Mouse (Mus musculus): ENCODE results near the gene Gm20388.

The Gm20388 gene

DNA sequence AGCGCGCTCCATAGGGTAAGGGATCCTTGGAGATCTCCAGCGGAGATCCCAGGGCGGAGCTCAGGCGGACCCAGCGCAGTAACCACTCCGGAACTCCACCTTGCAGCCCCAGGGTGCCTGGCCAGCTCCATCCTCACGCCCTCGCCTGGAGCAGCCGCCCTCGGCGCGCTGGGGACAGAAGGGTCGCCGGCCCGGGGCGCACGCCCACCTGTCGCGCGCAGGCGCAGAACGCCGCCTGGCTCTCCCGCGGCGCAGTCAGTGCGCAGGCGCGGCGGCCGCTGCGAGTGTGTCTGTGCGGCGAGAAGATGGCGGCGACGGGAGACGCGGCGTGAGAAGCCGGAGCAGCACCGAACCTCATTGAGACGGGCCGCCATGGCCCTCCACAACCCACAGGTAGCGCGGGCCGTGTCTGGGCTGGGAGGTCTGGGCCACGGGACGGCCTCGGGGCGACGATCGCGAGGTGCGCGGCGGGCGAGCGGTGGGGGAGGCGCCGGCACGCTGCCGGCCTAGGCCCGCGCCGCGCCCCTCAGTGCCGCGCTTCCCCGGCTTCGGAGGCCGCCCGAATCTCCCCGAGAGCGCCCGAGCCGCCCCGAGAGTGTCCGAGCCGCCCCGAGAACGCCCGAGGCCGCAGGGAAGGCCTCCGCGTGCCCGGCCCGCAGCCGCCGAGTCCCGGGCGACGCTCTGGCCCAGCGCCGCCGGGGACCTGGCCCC lies at the start of gene Gm20388:
TSS of gene Gm20388 (plus strand) at position 295 of the 711 bp plus-strand sequence.
- peak; percentile 87 to 97 for DNase-seq (ENCODE audit: low spot score in 2 of 2)

DNA sequence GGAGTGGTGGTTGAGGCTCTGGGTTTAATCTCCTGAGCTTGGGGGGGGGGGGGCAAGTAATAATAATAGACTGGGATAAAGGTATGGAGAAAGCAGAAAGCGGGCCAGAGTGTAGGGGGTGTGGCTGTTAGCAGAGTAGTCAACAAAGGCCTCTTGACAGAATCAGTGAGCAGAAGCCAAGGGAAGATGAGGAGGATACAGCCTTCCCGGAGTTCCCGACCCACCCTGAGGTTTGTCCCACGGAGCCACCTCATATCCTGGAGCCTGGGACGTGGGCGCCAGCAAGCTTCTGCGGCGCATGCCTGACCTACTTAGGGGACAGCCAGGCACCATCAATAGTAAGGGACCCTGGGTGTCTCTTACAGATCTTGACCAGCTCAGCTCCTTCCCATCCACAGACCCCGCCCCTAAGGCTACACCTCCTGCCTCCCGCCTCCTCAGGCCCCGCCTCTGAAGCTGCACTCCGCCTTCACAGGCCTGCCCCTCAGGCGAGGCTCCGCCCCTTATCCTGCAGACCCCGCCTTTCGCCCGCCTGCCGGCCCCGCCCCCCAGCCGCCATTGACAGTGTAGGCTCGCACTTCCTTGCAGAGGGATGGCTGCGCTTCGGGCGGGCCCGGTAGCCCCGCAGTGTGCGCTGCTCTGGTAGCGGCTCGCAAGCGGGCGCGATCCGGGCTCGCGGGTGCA lies 48.8 kb upstream of the Gm20388 start, which contains the start of gene Klhl36:
TSS of gene Klhl36 (plus strand) at position 561 of the 684 bp plus-strand sequence.
- peak; percentile 98 to 99 for DNase-seq (ENCODE audit: low spot score in 2 of 2)

DNA sequence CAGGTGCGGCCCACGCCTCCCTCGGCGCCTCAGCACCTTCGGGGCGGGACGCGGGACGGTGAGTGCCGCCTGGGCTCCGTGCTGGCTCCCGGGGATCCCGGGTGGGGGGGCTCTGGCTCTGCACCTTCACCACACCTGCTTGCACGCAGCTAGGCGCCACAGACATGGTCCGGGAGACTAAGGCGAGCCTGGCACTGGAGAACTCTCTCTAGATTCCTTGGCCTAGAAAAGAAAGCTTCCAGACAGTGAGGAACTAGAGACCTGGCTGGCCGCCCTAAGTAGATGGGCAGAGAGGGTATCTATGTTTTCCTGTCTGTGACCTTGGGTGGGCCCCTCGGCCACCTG lies 48.3 kb upstream of the Gm20388 start:
- no peak for DNase-seq (ENCODE audit: low spot score in 2 of 2)

DNA sequence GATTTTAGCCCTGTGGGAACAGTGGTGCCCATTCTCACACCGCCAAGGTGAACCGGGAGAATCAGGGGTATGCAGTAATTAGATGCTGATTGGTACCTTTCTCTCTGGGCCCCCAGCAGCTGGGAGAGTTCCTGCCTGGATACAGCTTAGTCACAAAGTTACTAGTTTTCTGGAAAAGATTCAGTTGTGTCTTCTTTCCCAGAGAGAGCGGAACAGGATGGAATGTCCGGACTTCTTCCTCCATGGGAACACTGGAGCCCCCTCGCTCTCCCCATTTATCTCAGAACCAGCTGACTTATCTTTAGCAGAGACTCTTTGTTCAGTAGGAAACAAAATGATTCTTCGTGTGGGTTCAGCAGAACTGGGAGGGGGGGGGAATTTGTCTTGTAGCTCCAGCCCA lies 47.9 kb upstream of the Gm20388 start:
- DNase-seq (ENCODE audit: low spot score in 2 of 2): no peak

GRCm38 (mm10) chr8:119869616-119870015 lies 41.0 kb upstream of the Gm20388 start:
- no peak for DNase-seq (ENCODE audit: low spot score in 2 of 2)

DNA sequence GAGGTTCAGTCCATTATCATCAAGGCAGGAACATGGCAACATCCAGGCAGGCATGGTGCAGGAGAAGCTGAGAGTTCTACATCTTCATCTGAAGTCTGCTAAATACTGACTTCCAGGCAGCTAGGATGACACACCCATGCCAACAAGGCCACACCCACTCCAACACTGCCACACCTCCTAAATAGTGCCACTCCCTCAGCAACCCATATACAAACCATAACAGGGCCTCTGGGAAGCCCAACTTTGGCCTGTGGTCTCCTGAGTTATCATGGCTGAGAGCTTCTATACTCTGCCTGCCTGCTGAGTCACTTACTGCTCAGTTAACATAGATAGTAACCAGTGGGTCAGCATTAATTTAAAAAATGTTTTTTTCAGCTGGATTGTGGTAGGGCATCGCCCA lies 37.5 kb upstream of the Gm20388 start:
- DNase-seq (ENCODE audit: low spot score in 2 of 2): no peak

DNA sequence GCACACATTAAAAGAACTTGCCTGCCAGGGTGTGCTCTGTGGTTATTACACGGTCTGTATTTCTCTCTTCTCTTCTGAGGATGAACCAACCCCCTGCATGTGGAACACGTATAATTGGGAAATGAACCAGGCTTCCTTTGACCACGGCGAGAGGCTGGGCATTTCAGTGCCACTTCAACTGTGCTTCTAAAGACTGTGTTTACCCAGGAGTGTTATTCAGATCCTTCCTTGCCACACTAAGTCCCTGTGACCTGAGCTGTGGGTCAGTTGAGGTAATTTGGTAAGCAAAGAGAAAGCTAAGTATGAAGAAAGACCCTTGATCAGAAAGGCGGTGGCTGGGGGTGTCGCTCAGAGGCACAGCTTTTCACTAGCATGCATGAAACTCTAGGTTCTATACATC lies 29.3 kb upstream of the Gm20388 start:
- DNase-seq (ENCODE audit: low spot score in 2 of 2): no peak

DNA sequence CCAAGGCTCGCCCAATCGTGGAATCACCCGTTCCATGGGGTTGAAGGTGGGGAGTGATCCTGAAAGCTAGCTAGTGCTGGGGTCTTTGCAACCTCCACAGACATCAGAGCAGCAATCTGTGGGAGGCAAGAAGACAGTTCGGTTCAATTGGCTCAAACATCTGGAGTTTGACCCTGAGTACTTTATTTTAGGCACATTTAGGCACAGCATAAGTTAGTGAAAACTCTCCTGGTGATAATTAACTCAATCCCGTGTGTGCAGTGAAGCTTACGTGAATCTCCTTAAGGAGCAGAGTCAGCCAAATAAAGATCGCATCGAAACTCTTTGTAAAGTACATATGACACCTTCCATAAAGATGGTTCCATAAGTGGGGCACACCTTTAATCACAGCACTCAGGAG lies 28.7 kb upstream of the Gm20388 start:
- no peak for DNase-seq (ENCODE audit: low spot score in 2 of 2)

DNA sequence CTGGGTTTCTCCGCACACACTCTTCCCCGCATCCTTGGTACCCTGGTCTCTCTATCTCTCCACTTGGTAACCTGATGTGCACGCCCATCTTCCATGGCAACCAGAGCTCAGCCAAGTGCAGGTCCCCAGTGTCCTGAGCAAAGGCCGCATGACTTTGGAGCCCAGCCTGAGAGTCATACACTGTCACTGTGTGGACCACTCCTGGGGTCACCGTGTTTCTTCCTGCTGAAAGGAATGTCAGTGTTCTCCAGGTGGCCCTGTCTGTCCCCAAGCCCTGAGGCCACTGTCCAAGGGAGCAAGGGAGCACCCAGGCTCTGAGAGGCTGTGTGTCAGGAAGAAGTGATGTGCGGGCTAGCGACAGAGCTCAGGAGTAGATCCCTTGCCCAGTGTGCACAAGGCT lies 27.4 kb upstream of the Gm20388 start:
- DNase-seq (ENCODE audit: low spot score in 2 of 2): no peak

- DNase-seq (ENCODE audit: low spot score in 2 of 2): peak; percentile 30 to 68
Observed at GRCm38 (mm10) chr8:119885612-119886011, 25.0 kb upstream of the Gm20388 start.

DNA sequence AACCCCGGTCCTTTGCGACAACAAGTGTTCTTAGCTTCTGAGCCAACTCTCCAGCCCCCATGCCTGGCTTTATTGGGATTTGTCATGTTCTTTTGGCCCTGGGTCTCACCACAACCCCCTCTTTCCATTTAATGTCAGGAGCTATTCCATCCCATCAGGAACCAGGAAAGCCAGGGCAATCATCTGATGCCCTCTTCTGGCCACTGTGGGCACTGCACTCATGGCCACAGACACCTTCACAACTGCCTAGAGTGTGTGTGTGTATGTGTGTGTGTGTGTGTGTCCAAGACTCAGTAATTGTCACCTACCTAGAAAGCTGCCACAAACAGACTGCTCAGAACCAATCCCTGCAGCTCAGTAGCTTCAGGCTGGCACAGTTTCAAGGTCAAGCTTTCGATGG lies 23.5 kb upstream of the Gm20388 start:
- DNase-seq (ENCODE audit: low spot score in 2 of 2): peak in 1 of 2 experiments; percentile 21

DNA sequence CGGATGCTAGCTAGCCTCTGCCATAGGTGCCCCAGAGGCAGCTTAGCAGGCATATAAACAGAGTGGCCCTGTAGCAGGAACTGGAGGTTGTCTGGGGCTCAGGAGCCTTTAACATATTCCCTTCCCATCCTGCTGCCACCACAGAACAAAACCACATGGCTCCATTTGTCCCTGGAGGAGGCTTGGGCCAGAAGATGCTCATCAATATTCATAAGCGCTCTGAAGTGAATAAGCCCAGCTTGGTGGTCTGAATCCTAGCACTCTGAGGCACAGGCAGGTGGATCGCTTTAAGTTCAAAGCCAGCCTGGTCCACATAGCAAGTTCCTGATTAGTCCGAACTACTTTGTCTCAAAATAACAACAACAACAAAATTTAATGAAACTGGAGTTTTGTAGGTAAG lies 22.6 kb upstream of the Gm20388 start:
- no peak for DNase-seq (ENCODE audit: low spot score in 2 of 2)

DNA sequence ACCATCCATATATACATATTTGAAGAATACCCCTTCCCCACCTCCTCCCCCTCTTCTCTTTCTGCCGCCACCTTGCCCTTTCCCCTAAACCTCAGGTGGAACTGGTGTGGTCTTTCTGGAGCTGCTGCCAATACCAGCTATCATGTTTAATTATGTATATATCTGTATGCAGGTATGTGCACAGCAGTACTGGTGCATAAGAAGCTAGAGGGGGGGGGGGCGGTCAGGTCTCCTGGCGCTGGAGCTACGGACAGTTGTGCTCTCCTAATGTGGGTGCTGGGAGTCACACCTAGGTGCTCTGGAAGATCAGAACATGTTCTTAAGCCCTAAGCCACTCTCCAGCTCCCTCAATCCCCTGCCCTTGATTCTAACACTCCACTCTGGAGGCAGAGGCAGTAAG lies 13.6 kb upstream of the Gm20388 start:
- no peak for DNase-seq (ENCODE audit: low spot score in 2 of 2)

DNA sequence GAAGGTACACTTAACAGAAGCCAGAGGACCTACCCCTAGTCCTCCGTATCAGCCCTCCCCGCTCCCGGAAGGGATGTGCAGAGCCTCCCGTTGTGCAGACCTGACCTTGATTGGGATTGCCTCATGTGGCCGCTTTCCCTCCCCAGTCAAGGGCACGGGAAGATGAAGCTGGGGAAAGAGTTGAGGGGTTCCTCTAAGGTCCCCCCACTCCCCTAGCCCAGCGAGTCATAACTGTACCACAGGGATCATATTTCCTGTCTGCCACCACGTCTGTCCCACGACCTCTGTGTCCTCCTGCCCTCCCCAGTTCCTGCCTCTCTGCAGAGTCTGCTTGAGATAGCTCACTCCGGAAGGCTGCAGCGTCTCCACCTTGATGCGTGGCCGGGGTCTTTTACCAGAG lies 12.7 kb upstream of the Gm20388 start:
- no peak for DNase-seq (ENCODE audit: low spot score in 2 of 2)

- no peak for DNase-seq (ENCODE audit: low spot score in 2 of 2)
Observed at GRCm38 (mm10) chr8:119901349-119901748, 9.3 kb upstream of the Gm20388 start.

DNA sequence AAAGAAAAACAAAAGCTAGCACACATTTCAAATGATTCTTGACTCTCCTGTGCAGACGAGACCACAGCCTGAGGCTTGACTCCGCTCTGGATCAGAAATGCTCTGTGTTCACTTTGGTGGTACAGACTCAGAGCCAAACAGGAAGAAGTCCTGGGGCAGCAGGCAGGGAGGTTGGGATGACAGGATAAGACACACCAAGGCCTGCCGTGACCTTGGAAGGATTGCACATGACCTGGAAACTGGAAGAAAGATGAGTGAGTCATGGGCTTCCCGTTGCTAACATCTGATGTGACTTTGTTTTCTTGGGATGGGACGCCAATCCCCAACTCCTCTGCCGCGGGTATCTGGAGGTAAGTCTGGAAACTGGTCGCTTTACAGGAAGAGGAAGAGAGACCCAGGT lies 8.7 kb upstream of the Gm20388 start:
- no peak for DNase-seq (ENCODE audit: low spot score in 2 of 2)

DNA sequence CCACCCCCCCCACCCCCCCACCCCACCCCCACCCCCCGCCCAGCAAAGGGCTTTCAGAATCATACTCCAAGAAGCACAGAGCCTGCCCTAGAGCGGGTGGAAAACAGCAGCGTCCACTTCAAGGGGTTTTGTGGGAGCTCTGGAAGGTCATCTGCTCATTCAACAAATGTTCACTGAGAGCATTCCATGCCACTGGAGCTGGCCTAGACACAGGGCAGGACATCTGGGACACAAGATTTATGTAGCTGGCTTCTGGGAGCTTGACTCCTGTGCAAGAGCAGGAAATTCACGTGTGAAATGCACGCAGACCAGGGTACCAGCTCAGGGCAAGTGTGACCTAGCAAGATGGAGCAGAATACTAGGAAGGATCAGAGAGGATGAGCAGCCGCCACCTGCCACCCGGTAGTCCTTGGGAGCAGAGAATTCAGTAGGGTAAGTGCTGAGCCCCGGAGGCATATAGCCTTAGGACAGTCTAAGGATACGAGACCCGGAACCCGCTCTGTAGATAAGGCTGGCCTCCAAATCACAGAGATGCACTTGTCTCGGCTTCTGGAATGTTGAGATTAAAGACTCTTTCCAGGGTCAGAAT lies 6.2 kb upstream of the Gm20388 start:
- no peak for DNase-seq (ENCODE audit: low spot score in 2 of 2)

- no peak for DNase-seq (ENCODE audit: low spot score in 2 of 2)
Observed at GRCm38 (mm10) chr8:119909944-119910546, 596 bp upstream of the Gm20388 start, which contains the start of gene Usp10. TSS of gene Usp10 (plus strand) at chr8:119910360.

GRCm38 (mm10) chr8:119911258-119911962 lies 769 bp downstream of the Gm20388 start:
- DNase-seq (ENCODE audit: low spot score in 2 of 2): no peak

DNA sequence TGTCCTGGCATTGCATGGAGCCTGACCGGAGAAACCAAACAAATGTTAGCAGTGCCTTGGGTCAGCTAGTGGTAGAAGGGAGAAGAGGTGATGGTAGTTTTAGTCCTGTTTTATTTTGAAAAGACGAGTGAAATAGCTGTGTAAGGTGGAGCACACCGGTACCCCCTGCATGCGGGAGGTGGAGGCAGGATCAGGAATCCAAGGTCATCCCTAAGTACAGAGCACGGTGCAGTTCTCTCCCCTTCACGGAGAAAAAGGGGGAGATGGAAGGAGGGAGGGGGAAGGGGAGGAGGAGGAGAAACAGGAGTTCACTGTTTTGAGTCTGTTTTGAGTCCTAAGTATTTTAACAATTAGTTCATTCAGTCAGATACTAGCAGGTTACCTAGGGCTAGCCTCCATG lies 2.0 kb downstream of the Gm20388 start:
- DNase-seq (ENCODE audit: low spot score in 2 of 2): no peak

GRCm38 (mm10) chr8:119913181-119913580 lies 2.5 kb downstream of the Gm20388 start:
- DNase-seq (ENCODE audit: low spot score in 2 of 2): no peak

- DNase-seq (ENCODE audit: low spot score in 2 of 2): no peak
Observed at GRCm38 (mm10) chr8:119914161-119914560, 3.5 kb downstream of the Gm20388 start.

Measured in urinary bladder, adult 18-20 months (tissue).